Mouse (Mus musculus) liver, embryonic 13.5 days (tissue): ENCODE measurements around the gene Slc6a16. TPM values are rescaled to one million over a fixed set of nuclear protein-coding genes. Genes with fewer than 3 reads are reported as not detected.
"Not testable (repeated sequence)": the region's sequence is repeated elsewhere in the genome, so short reads cannot be mapped to it uniquely, and the experiment has no call there.

ENCODE experiments used
- ATAC-seq: fragments of 200-750 bp; cut with Nextera tagmentation; 2 replicates; pipeline ENCODE4 v1.8.0; 2017; ENCODE audit warnings: low read depth, mild to moderate bottlenecking, moderate number of reproducible peaks, moderate library complexity
- DNase-seq: peaks from one replicate; pipeline ENCODE4 v3.0.0; 2022
- H3K27ac ChIP-seq: fragments of 300-500 bp; sonication (generic); 2 replicates; pipeline ENCODE4 v1.5.1; 2015; ENCODE audit warnings: moderate library complexity, mild to moderate bottlenecking, inconsistent platforms
- H3K27me3 ChIP-seq: fragments of 300-500 bp; sonication (generic); 2 replicates; pipeline ENCODE4 v1.6.1; 2015; ENCODE audit warnings: mild to moderate bottlenecking, inconsistent platforms
- H3K36me3 ChIP-seq: fragments of 300-500 bp; sonication (generic); 2 replicates; pipeline ENCODE4 v1.6.1; 2015; ENCODE audit warnings: mild to moderate bottlenecking, inconsistent platforms
- H3K4me1 ChIP-seq: fragments of 300-500 bp; sonication (generic); replicated peaks from 2 replicates; pipeline ENCODE4 v1.6.1; 2015; ENCODE audit warnings: inconsistent platforms
- H3K4me2 ChIP-seq: fragments of 300-500 bp; sonication (generic); 2 replicates; pipeline ENCODE4 v1.6.1; 2015; ENCODE audit warnings: inconsistent platforms, mild to moderate bottlenecking, moderate library complexity
- H3K4me3 ChIP-seq: fragments of 300-500 bp; sonication (generic); replicated peaks from 2 replicates; pipeline ENCODE4 v1.5.1; 2015; ENCODE audit warnings: mild to moderate bottlenecking, inconsistent platforms
- H3K9ac ChIP-seq: fragments of 300-500 bp; sonication (generic); 2 replicates; pipeline ENCODE4 v1.6.1; 2015; ENCODE audit warnings: mild to moderate bottlenecking, inconsistent platforms
- H3K9me3 ChIP-seq: fragments of 300-500 bp; sonication (generic); replicated peaks from 2 replicates; pipeline ENCODE4 v1.6.1; 2016; ENCODE audit warnings: inconsistent platforms
- WGBS: fragments of 180-500 bp; shearing (Covaris S2); methylation state at CpG from one replicate; pipeline ENCODE4 v1.1.7; 2015; ENCODE audit not compliant: insufficient replicate concordance; 5-methylcytosine and 5-hydroxymethylcytosine counted together
- polyA plus RNA-seq: library from polyadenylated mRNA; unstranded; fragments of >200 nt; fragmentation: Nextera tagmentation; extraction: Ambion mirVana; gene quantifications from 2 replicates; pipeline ENCODE4 v1.2.1, GENCODE M21; 2015

Slc6a16 gene
- polyA plus RNA-seq, 1 experiment from 2014 or later: not detected

DNA sequence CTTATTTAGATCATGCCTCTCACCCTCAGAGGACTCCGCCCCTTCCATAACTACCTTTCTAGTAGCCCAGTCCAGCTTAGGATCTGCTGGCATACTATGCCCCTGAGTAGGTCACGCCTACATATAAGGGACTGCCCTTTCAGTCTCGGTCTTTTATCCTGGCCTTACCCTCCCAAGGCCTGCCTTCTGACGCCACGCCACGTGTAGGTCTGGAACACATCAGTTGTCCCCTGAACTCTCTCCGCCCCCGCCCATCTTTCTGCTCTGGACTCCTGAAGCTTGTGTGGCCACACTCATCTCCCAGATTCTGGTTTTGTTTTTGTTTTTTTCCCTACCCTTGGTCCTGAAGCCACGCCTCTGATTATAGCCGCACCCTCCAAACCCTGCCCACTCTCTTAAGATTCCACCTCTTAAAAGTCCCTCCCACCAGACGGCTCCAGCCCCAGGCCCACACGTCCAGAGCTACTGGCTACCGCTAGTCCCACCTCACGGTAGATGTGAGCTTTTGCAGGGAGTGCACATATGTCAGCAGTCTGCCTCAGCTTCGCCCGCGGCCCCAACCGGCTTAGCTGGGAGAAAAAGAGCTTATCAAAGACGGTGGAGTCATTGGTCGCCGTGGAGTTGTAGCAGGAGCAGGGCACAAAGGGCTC is 5.8 kb upstream of the Slc6a16 start:
- peak; percentile 30; the same call in 1 of the 2 replicates for ATAC-seq
- peaks cover 61% of the 10 kb centered on the region for H3K4me1 ChIP-seq
- 35% methylated on average over 21 of the region's 21 CpGs for WGBS
- peak overlapping the region; percentile 22 for H3K4me3 ChIP-seq
- no peak overlapping the region for H3K9ac ChIP-seq
- peak overlapping the region; percentile 46 for H3K4me2 ChIP-seq
- no peak for DNase-seq
- no peaks in the 10 kb centered on the region for H3K9me3 ChIP-seq
- H3K36me3 ChIP-seq: peaks cover 4% of the 10 kb centered on the region
- no peaks in the 10 kb centered on the region; the same call in none of the 2 replicates for H3K27me3 ChIP-seq
- no peak overlapping the region for H3K27ac ChIP-seq

DNA sequence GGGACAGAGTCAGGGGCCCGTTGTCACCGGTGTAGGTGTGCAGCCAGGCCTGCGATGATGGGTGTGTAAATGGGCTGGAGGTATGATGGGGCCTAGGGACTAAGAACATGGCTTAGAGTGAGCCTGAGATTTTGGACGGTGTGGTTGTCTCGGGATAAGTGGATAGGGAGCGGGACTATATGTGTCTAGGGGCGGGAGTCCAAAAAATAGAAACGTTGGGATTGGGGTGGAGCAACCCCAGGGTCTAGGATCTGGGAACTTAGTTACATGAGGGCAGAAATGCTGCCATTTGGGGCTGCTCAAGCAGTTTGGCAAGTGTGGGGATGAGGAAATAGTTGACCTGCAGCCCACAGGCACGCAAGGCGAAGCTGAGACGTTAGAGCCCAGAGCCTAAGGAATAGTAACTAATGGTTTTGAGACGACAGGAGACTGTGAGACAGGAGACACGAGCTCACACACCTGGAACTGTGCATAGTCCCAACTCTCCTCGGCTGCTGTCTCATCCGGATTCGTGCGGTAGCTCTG is 5.2 kb upstream of the Slc6a16 start:
- H3K9ac ChIP-seq: no peak overlapping the region
- no peak overlapping the region for H3K27ac ChIP-seq
- H3K4me3 ChIP-seq: 0 out of 2 replicates have a peak overlapping the region, but pooled peaks have one; percentile 22
- H3K36me3 ChIP-seq: peaks cover 4% of the 10 kb centered on the region
- DNase-seq: no peak
- no peak for ATAC-seq
- peaks cover 64% of the 10 kb centered on the region for H3K4me1 ChIP-seq
- WGBS: 57% methylated on average over 17 of the region's 17 CpGs
- peak overlapping the region; percentile 46 for H3K4me2 ChIP-seq
- H3K9me3 ChIP-seq: no peaks in the 10 kb centered on the region
- peaks cover under 1% of the 10 kb centered on the region for H3K27me3 ChIP-seq

DNA sequence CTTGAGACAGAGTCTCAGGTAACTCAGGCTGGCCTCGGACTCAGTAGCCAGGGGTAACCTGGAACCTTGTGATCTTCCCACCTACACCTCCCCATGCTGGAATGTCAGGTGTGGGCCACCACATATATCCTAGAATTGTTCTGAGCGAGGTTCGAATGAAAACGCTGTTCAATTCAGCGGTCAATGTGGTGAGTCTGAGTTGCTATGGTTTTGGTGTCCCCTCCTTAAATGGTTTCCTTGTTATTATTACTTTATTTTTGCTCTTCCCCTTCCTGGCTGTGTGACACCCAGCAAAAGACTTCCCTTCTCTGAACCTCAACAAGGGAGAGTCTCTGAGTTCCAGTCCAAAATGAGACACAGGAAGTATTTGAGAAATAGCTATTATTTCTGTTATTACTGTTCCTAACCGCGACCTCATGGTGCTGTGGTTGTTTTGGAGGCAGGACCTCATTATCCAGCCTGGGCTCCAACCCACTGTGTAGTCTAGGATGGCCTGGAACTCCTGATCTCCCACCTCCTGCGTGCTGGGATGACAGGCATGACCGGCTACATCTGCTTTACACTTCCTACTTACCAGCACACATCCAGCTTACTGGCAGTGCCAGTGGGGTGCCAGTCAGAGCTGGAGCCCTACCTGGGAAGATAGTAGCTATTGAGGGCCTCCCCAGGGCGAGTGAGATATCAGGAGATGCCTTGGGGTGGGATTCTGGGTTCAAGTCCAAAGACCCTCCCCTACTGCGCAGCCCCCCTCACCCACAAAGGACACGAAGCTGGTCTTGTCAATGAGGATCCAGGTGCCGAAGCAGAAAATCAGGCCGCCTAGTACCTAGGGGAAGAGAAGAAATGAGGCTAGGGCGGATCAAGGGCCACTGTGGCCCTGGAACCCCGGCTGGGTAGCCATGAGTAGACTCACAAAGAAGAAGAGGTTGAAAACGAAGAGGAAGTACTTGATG is 2.9 kb upstream of the Slc6a16 start:
- H3K4me2 ChIP-seq: peak overlapping the region; percentile 70
- peak; percentile 17 for DNase-seq
- H3K4me1 ChIP-seq: peaks cover 64% of the 10 kb centered on the region
- no peak for ATAC-seq
- peak overlapping the region; percentile 57 for H3K4me3 ChIP-seq
- H3K36me3 ChIP-seq: no peaks in the 10 kb centered on the region
- H3K27ac ChIP-seq: peak overlapping the region; percentile 63
- peaks cover 3% of the 10 kb centered on the region for H3K27me3 ChIP-seq
- peak overlapping the region; percentile 63 for H3K9ac ChIP-seq
- no peaks in the 10 kb centered on the region for H3K9me3 ChIP-seq
- 38% methylated on average over 17 of the region's 17 CpGs for WGBS

DNA sequence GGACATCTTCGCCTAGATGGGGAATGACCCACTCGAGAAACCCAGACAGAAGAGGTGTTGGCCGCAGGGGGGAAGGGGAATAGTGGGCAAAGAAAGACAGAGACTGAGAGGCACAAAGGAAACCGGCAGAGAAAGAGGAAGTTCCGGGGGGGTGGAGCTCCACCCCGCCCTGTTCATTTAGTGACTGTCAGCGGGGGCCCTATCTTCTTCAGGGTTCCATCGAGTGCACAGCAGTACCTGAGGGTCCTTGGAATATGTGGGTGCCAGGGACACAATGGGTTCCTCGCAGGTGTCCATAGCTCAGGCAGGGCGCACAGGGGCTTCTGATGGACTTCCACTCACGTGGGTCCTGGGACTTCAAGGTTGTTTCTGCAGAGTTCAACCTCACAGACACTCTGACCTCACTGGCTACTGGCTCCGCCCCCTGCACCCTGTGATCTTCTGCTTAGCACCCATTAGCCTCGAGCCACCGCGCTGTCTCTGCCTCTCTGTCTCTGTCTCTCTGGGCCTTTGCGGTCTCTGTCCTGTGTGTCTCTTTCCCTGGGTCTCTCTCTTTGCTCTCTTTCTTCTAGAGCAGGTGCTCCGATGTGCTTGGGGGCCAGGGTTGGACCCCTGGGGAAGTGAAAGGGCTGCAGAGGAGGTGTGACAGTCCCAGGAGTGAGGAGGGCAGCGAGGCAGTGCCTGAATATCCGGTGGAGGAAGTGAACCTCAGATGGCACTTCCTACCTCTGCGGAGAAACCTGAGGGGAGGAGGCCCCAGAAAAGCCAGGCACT is 2.0 kb upstream of the Slc6a16 start, which contains the start of gene Cd37:
TSS of gene Cd37 (minus strand) at position 393 of the 774 bp plus-strand sequence.
- WGBS: 8% methylated on average over 20 of the region's 20 CpGs
- H3K4me3 ChIP-seq: peak within 1 kb of the TSS; percentile 57
- no peaks in the 10 kb centered on the region for H3K36me3 ChIP-seq
- H3K4me1 ChIP-seq: peaks cover 55% of the 10 kb centered on the region
- H3K4me2 ChIP-seq: peak within 1 kb of the TSS; percentile 70
- H3K9me3 ChIP-seq: no peaks in the 10 kb centered on the region
- peak within 1 kb of the TSS; percentile 63 for H3K9ac ChIP-seq
- ATAC-seq (peak; percentile 80), DNase-seq (peak; percentile 67)
- H3K27ac ChIP-seq: peak within 1 kb of the TSS; percentile 63
- H3K27me3 ChIP-seq: peaks cover 3% of the 10 kb centered on the region

DNA sequence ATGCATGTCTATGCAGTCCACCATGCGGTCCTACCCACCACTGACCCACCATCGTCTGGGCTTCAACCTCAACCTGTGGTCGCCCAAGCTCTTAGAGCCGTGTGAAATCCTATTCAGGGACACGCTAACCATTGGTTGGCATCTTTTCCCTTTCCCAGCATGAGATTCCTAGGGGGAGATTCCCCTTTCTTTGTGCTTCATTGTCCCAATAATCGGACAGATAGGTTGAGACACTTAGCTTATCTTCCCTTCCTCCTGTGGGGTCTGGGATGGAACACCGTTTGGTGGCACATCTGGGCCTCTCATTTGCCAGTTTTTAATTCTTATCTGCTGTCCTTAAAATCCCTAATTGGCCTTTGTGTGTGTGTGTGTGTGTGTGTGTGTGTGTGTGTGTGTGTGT is 776 bp upstream of the Slc6a16 start:
- no peak overlapping the region for H3K9ac ChIP-seq
- 65% methylated on average over 7 of the region's 7 CpGs for WGBS
- no peak overlapping the region for H3K4me2 ChIP-seq
- H3K4me1 ChIP-seq: peaks cover 43% of the 10 kb centered on the region
- no peak overlapping the region for H3K4me3 ChIP-seq
- no peak for DNase-seq
- H3K36me3 ChIP-seq: no peaks in the 10 kb centered on the region
- H3K9me3 ChIP-seq: no peaks in the 10 kb centered on the region
- H3K27me3 ChIP-seq: peaks cover 3% of the 10 kb centered on the region
- no peak for ATAC-seq
- H3K27ac ChIP-seq: no peak overlapping the region

DNA sequence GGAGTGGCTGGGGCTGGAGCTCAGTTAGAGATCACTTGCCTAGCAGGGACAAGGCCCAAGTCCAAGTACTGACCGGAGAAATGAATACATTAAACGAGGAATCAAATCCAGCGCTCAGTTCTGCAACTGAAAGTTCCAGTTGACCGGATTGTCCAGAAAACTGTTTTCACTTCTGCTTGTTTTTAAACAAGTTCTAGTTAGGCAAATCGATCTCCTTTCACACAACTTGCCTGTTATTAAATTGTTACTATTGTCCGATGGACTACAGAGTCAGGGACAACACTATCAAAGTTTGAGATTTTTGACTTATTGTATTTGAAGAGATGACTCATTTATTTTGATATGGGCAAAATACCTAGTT is 484 bp downstream of the Slc6a16 start:
- WGBS: 75% methylated on average over 6 of the region's 6 CpGs
- no peak for DNase-seq
- H3K4me2 ChIP-seq: peak overlapping the region; percentile 30; the same call in 1 of the 2 replicates

DNA sequence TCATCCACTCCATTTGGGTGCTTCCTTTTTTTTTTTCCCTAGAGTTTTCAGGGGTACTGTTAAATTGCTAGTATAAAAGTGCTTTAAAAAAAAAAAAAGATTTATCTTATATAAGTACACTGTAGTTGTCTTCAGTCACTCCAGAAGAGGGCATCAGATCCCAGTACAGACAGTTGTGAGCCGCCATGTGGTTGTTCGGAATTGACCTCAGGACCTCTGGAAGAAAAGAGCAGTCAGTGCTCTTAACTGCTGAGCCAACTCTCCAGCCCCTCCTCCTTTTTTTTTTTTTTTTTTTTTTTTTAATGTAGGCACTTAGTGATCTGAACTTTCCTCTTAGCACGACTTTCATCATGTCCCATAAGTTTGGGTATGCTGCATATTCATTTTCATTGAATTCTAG is 6.8 kb downstream of the Slc6a16 start:
- Histone ChIP-seq H3K4me3 (no peak overlapping the region), H3K9ac (no peak overlapping the region), H3K27me3 (no peaks in the 10 kb centered on the region), H3K9me3 (no peaks in the 10 kb centered on the region), H3K27ac (no peak overlapping the region), H3K4me1 (no peaks in the 10 kb centered on the region), H3K4me2 (no peak overlapping the region), H3K36me3 (no peaks in the 10 kb centered on the region)
- ATAC-seq: no peak
- DNase-seq: no peak
- WGBS: 38% methylated on average over 3 of the region's 3 CpGs

More for the DNA sequence above, 484 bp downstream of the Slc6a16 start:
- H3K4me1 ChIP-seq: peaks cover 33% of the 10 kb centered on the region
- peaks cover 3% of the 10 kb centered on the region for H3K27me3 ChIP-seq
- no peak overlapping the region for H3K4me3 ChIP-seq
- ATAC-seq: no peak
- H3K27ac ChIP-seq: no peak overlapping the region
- no peaks in the 10 kb centered on the region for H3K9me3 ChIP-seq
- H3K36me3 ChIP-seq: no peaks in the 10 kb centered on the region
- 0 out of 2 replicates have a peak overlapping the region, but pooled peaks have one; percentile 10 for H3K9ac ChIP-seq

DNA sequence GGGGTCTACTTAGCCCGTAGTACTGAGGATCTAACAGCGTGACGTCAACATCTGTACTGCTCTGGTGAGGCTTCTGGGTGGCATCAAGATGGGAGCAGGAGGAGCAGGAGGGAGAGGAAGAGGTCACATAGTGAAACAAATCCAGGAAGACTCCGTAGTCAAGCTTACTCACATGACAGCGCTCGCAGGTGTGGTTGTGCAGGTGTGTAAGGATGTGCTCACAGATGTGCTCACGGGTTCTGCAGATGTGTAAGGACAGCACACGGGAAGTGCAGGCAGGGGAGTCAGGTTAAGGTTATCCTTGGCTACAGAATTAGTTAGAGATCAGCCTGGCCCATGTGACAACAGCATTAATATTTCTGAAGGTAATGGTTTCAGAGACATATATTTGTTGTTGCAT is 12.9 kb downstream of the Slc6a16 start:
- DNase-seq (no peak), ATAC-seq (no peak)
- H3K9me3 ChIP-seq: no peaks in the 10 kb centered on the region
- H3K9ac ChIP-seq: no peak overlapping the region
- H3K4me2 ChIP-seq: no peak overlapping the region
- 72% methylated on average over 8 of the region's 8 CpGs for WGBS
- H3K27me3 ChIP-seq: peaks cover under 1% of the 10 kb centered on the region; the same call in 1 of the 2 replicates
- H3K4me3 ChIP-seq: no peak overlapping the region
- H3K36me3 ChIP-seq: no peaks in the 10 kb centered on the region
- H3K4me1 ChIP-seq: no peaks in the 10 kb centered on the region
- H3K27ac ChIP-seq: no peak overlapping the region

DNA sequence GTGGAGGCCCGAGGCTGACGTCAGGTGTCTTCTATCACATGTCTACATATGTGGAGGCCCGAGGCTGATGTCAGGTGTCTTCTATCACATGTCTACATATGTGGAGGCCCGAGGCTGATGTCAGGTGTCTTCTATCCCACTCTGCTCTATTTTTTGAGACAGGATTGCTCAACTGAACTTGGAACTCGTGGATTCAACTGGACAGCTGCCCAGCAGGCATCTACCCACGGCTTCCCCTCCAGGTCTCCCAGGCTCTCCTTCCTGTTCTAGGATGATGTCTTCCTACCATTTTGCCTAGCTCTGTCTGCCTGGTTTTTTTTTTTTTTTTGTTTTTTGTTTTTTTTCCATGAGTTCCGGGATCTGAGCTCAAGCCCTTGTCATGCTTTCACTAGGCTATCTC is 14.9 kb downstream of the Slc6a16 start:
- H3K4me1 ChIP-seq, H3K9ac ChIP-seq, H3K4me2 ChIP-seq, ATAC-seq, H3K9me3 ChIP-seq, H3K36me3 ChIP-seq, H3K4me3 ChIP-seq, DNase-seq, H3K27ac ChIP-seq: not testable (repeated sequence)
- WGBS: 61% methylated on average over 6 of the region's 7 CpGs
- H3K27me3 ChIP-seq: peaks cover 14% of the 10 kb centered on the region

DNA sequence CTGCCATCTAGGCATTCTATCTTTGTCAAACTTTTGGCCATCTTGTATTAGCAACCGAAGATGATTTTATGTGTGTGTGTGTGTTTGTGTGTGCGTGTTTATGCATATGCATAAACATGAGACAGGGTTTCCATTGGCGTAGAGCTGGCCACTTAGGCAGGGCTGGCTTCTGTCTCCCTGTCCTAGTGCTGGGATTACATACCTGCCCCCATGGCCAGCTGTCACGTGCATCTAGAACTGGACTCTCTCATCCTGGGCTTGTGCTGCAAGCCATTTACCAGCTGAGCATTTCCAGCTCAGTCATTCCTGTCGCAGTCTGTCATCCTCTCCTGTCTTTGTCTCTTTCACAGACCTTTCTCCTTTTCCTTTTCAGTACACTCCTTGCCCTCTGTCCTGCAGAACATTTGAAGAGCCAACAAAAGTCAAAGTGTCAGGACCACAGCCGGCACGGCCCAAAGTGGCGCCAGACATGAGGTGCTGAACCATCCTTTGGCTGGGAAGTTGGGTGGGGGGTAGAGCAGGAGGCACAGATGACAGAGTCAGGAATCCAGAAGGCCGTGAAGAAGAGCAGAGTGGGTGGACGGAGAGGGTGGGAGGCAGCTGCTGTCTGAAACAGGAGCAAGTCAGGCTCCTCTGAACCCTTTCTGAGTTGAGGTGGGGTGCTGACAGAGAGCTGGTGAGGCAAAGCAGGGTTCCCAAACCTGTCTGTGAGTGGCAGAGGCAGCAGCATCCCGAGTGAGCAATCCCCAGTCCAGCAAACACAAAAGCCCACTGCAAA is 16.4 kb downstream of the Slc6a16 start:
- Histone ChIP-seq H3K27me3 (peaks cover 15% of the 10 kb centered on the region), H3K9ac (no peak overlapping the region), H3K4me2 (no peak overlapping the region), H3K36me3 (no peaks in the 10 kb centered on the region), H3K27ac (no peak overlapping the region), H3K4me3 (no peak overlapping the region), H3K9me3 (no peaks in the 10 kb centered on the region), H3K4me1 (no peaks in the 10 kb centered on the region)
- no peak for ATAC-seq
- 56% methylated on average over 11 of the region's 11 CpGs for WGBS
- DNase-seq: no peak
